Mouse (Mus musculus): Measurements from ENCODE around the gene Smarcd3.

The Smarcd3 gene

DNA sequence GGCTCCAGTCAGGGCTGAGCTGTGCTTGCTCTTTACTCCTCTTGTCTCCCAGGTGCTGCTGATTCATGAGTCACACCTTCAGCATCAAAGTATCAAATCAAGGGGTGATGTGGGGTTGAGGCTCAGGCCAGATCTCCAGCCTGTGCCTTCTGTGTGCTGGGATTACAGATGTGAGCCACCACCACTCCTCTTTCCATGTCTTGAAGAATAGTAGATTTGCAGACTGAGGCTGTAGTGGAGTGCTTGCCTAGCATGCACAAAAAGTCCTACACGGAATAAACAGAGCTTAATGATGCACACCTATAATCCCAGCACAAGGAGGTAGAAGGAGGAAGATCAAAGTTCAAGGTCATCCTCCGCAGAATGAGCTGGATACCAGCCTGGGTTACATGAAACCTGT is 67.5 kb downstream of the Smarcd3 start, which contains the start of gene 4931409K22Rik:
Gene 4931409K22Rik, minus strand, starts transcription at position 101 of the 400 bp plus-strand sequence.
- WGBS, result 77% methylated on average over 2 of the region's 2 CpGs

DNA sequence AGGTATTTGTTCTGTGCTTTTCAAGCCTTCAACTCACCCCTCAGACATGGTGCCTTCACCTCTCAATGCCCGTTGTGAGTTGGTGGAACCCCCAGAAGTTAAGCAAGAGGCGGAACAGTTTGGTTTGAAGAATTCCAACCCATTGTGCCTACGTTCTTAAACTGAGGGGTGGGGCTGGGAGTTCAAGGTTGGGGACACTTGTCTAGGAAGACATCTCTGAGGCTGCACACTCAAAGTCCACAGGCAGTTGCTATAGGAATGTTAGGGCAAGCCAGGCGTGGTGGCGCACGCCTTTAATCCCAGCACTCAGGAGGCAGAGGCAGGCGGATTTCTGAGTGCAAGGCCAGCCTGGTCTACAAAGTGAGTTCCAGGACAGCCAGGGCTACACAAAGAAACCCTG is 68.9 kb downstream of the Smarcd3 start:
- 93% methylated on average over 7 of the region's 7 CpGs for WGBS

DNA sequence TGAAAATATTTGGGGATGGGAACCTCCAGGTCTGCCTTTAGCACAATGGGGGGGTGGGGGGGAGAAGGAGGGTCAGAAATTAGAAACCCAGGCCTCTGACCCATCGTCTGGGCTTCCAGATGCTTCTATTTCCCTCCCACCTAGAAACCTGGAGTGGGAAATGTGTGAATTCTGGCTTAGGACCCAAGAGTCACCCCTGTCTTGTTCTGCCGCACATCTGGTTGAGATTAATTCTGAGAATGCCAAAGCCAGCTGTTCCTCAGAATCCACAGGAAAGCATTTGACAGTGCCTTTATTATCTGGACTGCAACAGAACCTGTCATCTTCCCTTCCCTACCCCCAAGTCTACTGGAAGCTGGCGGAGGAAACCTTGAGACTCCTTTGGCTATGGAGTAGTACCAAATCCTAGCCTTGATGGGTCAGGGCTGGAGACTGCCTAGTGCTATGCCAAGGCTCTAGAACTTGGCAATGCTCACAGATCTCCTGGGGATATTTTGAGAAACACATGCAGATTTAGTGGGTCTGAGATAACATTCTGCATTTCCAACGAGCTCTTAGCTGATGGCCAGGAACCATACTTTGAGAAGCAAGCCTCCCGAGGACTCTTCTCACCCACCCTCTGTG is 70.5 kb downstream of the Smarcd3 start:
- WGBS, result 58% methylated on average over 5 of the region's 5 CpGs

DNA sequence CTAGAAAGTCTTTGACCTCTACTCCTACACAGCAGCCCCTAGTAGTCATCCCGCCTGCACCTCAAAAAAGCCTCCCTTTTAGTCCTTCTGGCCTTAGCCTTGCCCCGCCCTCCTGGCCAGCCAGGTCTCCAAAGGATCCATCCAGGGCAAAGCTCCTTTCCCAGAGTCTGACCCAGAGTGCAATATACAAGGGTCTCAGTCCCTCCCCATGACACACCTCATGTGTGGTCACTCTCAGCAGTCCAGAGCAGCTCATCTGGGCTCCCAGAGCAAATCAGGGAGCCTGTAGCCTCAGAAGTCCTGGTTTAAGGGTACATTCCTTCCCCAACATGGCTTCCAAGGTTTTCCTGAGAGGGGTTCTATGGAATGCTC is 72.9 kb downstream of the Smarcd3 start:
- 49% methylated on average over 2 of the region's 2 CpGs for WGBS

DNA sequence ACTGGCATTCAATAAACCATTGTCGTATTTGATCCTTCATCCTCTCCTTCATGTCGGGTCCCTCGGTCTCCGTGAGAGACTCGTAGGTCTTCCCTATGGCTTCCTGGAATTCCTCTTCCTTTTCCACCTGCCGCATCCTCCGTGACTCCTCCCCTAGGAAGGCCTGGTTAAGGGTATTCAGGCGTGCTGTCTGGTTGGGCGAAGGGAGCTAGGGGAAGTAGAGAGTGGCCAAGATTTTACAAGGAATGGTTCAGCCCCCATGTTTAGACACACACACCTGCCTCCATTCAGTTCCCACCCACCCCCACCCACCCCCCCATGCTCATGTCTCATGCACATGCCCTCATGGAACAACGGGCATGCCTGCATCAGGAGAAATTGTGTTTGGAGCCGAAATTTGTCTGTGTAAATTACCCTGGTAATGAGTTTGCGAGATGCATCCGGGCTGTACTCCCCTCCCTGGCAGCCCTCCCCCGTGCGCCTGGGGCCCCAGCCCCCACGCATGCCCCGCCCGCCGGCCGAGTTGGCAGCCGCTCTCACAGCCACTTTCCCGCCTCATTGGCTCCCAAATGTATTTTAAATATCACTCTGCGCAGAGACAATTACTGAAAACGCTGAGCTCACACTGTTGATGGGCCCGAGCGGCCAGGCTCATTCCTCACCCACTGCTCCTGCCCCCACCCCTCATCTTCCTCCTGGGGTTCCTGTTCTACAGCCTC is 73.5 kb downstream of the Smarcd3 start:
- WGBS, result 23% methylated on average over 26 of the region's 26 CpGs

DNA sequence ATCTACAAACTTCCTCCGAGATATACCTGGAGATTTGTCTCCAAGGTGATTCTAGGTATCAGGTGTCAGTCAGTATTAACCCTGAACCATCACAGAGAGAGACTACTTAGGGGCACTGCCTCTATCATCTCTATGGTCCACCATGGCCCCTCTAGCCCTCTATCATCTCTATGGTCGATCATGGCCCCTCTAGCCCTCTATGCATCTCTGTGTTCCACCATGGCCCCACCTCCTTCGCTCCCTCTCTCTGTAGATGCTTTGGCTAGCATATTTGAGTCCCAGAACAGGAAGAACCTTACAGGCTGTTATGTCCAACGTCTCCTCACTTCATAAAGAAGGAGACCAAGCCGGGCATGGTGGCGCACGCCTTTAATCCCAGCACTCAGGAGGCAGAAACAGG is 81.6 kb downstream of the Smarcd3 start:
- WGBS, result 85% methylated on average over 7 of the region's 7 CpGs

DNA sequence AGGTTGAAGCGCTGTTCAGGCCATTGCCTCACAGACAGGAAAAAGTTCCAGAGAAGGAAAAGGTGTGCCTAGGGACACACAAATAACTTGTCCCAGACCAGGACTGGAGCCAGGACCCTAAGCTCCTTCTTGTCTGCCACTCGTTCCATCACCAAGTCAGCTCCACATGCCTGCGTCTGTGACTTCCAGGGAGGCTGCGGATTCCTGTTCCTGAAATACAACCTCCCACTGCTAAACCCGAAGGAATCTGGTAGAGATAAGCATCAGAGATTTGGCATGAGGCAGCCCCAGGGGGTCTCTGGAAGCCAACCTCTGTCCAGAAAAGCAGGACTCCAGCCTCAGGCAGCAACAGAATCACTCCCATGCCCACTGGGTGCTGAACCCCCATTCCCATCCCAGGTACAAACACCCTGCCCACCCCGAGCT is 83.1 kb downstream of the Smarcd3 start:
- 35% methylated on average over 6 of the region's 6 CpGs for WGBS

All from cerebral cortex, adult 2 months (tissue).